Mouse (Mus musculus) hindbrain, postnatal 0 days (tissue): ENCODE results near the gene Zfp109. TPM values are rescaled to one million over a fixed set of nuclear protein-coding genes. Genes with fewer than 3 reads are reported as not detected.

Experiments used
- ATAC-seq: fragments of 200-750 bp; cut with Nextera tagmentation; 2 replicates; pipeline ENCODE4 v1.8.0; 2017; ENCODE audit warnings: mild to moderate bottlenecking, moderate TSS enrichment, moderate library complexity
- DNase-seq: peaks from one replicate; pipeline ENCODE4 v3.0.0-alpha.2; 2015; ENCODE audit warnings: low spot score
- H3K27ac ChIP-seq: fragments of 300-500 bp; sonication (generic); 2 replicates; pipeline ENCODE4 v1.5.1; 2014; ENCODE audit warnings: mild to moderate bottlenecking
- H3K27me3 ChIP-seq: fragments of 300-500 bp; sonication (generic); 2 replicates; pipeline ENCODE4 v1.6.1; 2014; ENCODE audit warnings: low read length, mixed read lengths; ENCODE audit not compliant: insufficient read depth
- H3K36me3 ChIP-seq: fragments of 300-500 bp; sonication (generic); 2 replicates; pipeline ENCODE4 v1.6.1; 2014; ENCODE audit warnings: low read length, mixed read lengths; ENCODE audit not compliant: insufficient read depth
- H3K4me1 ChIP-seq: fragments of 300-500 bp; sonication (generic); 2 replicates; pipeline ENCODE4 v1.6.1; 2014; ENCODE audit warnings: antibody characterized with exemption, low read length, mixed read lengths; ENCODE audit not compliant: insufficient read depth
- H3K4me2 ChIP-seq: fragments of 300-500 bp; sonication (generic); 2 replicates; pipeline ENCODE4 v1.6.1; 2014; ENCODE audit warnings: low read depth, mild to moderate bottlenecking, low read length, moderate library complexity, mixed read lengths
- H3K4me3 ChIP-seq: fragments of 300-500 bp; sonication (generic); 2 replicates; pipeline ENCODE4 v1.5.1; 2014; ENCODE audit warnings: low read length
- H3K9ac ChIP-seq: fragments of 300-500 bp; sonication (generic); replicated peaks from 2 replicates; pipeline ENCODE4 v1.6.1; 2014; ENCODE audit warnings: mild to moderate bottlenecking, low read length, moderate library complexity, mixed read lengths
- H3K9me3 ChIP-seq: fragments of 300-500 bp; sonication (generic); 2 replicates; pipeline ENCODE4 v1.6.1; 2016; ENCODE audit warnings: low read length, mixed read lengths
- CTCF ChIP-seq: IDR thresholded peaks from 2 replicates; pipeline ENCODE4 v1.5.1; 2016; ENCODE audit warnings: antibody characterized with exemption, control low read depth, low read depth
- WGBS: fragments of 180-500 bp; shearing (Covaris S2); extraction: QIAGEN DNeasy Blood & Tissue Kit; methylation state at CpG from one replicate; pipeline ENCODE4 v1.1.7; 2014; 5-methylcytosine and 5-hydroxymethylcytosine counted together
- polyA plus RNA-seq: library from polyadenylated mRNA; unstranded; fragments of >200 nt; fragmentation: Nextera tagmentation; extraction: Ambion mirVana; gene quantifications from 2 replicates; pipeline ENCODE4 v1.2.1, GENCODE M21; 2015
- total RNA-seq: library from RNA; depleted of rRNA; stranded (reverse); fragments of >200 nt; gene quantifications from 2 replicates; pipeline ENCODE4 v1.2.3, GENCODE M21; 2014

Gene Zfp109
- total and polyA plus RNA-seq, 2 experiments from 2014 or later, result 2.0 to 8.5 TPM

DNA sequence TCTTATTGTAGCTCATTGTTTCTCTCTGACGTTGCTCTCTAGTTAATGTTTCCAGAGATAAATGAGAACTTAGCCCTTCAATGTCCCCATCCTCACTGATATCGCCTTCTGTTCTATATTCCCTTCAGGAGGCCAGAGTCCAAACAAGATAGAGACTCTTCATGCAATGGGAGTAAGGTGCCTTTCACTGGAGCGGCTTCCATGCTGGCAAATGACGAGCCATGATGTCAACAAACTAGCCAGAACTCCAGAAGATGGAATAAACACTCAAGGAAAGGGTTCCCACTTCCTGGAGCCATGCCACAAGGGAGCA, 22.6 kb upstream of the Zfp109 start:
- no peak for ATAC-seq
- H3K4me3 ChIP-seq, result no peak overlapping the region

DNA sequence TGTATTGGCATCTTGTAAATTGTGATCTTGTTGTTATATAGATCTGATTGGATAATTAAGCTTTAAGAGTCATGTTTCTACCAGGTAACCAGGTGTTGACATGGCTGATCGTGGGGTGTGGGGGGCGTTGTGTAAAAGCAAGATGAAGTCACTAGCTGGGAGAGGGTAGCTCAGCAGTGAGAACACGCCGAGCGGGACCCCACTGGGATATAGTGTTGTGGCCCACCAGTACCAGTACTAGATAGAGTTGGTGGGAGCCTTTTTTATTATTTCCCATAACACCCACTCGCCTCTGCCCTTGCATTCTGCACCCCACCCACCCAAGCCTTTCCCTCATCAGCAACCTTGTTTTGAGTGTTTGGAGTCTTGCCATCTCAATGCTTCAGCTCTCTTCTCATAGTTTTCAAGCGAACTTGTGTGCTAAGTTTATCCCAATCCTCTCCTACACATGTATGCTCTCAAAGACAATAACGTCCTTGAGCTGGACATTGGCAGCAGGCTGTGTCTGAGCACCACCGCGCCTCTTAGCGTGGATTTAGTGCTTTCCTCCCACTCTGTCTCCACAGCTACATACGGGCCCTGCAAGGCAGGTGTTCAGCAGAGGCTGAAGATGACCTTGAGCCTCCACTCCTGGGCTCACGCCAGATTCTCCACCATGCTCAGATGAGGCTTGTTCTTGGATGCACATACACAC, 22.1 kb upstream of the Zfp109 start:
- ATAC-seq, result no peak
- no peak for TF ChIP-seq CTCF

More for the DNA sequence above, 22.6 kb upstream of the Zfp109 start:
- H3K4me1 ChIP-seq, result peaks cover 5% of the 10 kb centered on the region; the same call in 1 of the 2 replicates
- no peak for DNase-seq
- H3K9me3 ChIP-seq, result no peaks in the 10 kb centered on the region
- H3K27me3 ChIP-seq, result no peaks in the 10 kb centered on the region
- H3K4me2 ChIP-seq, result no peak overlapping the region
- no peak for TF ChIP-seq CTCF
- no peak overlapping the region for H3K9ac ChIP-seq
- H3K27ac ChIP-seq, result no peak overlapping the region
- WGBS, result 90% methylated on average over 4 of the region's 4 CpGs
- peaks cover 23% of the 10 kb centered on the region; the same call in 1 of the 2 replicates for H3K36me3 ChIP-seq

DNA sequence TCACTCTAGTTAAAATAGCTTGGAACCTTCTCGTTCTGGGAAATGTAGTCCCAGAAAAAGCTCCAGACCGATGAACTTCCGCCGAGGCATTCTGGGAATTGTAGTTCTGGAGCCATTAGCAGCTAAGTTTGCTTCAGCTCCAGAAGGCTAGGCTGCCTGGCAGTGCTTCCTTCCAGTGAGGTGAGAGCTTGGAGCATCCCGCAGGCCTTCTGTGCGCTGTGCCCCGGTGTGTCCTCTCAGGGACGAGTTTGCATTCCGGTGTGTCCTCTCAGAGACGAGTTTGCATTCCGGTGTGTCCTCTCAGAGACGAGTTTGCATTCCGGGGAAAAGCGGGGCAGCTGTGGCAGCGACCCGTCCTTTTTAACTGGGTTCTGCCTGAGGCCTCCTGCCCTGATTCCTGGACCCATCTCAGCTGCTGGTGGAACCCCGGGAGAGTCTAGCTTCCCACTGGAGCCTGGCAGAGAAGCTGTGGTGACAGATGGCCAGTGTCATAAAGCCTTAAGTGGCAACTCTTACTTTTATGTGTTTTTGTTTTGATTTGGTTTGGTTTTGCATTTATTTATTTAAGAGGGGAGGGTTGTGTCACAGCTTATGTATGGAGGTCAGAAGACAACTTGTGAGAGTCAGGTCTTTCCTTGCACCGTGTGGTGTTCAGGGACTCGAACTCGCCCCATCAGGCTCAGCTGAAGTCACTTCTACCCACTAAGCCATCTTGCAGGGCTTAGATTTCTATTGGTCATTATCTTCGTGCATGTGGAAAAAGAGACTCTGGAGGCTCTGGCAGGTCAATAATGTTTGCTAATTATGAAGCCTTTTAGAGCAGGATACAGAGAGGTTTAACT, 17.5 kb upstream of the Zfp109 start, which contains the start of gene Zfp108:
Gene Zfp108 (plus strand): TSS at position 162 of the 842 bp plus-strand sequence.
- 18% methylated on average over 21 of the region's 21 CpGs for WGBS
- ATAC-seq, result peak; percentile 91
- DNase-seq, result peak; percentile 94

More for the DNA sequence above, 22.1 kb upstream of the Zfp109 start:
- Histone ChIP-seq H3K9me3 (no peaks in the 10 kb centered on the region), H3K4me2 (no peak overlapping the region), H3K9ac (no peak overlapping the region), H3K27me3 (no peaks in the 10 kb centered on the region), H3K4me3 (no peak overlapping the region), H3K4me1 (peaks cover 6% of the 10 kb centered on the region; the same call in 1 of the 2 replicates), H3K36me3 (peaks cover 23% of the 10 kb centered on the region; the same call in 1 of the 2 replicates), H3K27ac (no peak overlapping the region)
- no peak for DNase-seq
- WGBS, result 91% methylated on average over 13 of the region's 13 CpGs

GRCm38 (mm10) chr7:24253779-24254615, 16.6 kb upstream of the Zfp109 start:
- 59% methylated on average over 9 of the region's 9 CpGs for WGBS
- DNase-seq (no peak), ATAC-seq (peak; percentile 47)
- H3K9ac ChIP-seq, result peak overlapping the region; percentile 59
- H3K27ac ChIP-seq, result no peak overlapping the region
- H3K36me3 ChIP-seq, result no peaks in the 10 kb centered on the region
- no peaks in the 10 kb centered on the region for H3K27me3 ChIP-seq
- peak overlapping the region; percentile 69 for H3K4me2 ChIP-seq
- peaks cover 10% of the 10 kb centered on the region; the same call in 1 of the 2 replicates for H3K4me1 ChIP-seq
- no peaks in the 10 kb centered on the region for H3K9me3 ChIP-seq
- TF ChIP-seq CTCF, result no peak
- H3K4me3 ChIP-seq, result peak overlapping the region; percentile 57

More for the DNA sequence above, 17.5 kb upstream of the Zfp109 start, which contains the start of gene Zfp108:
- Histone ChIP-seq H3K4me2 (peak within 1 kb of the TSS; percentile 69), H3K9me3 (no peaks in the 10 kb centered on the region), H3K27ac (peak within 1 kb of the TSS; percentile 11; the same call in 1 of the 2 replicates), H3K4me3 (peak within 1 kb of the TSS; percentile 57), H3K9ac (peak within 1 kb of the TSS; percentile 59), H3K36me3 (peaks cover 4% of the 10 kb centered on the region; the same call in 1 of the 2 replicates), H3K27me3 (no peaks in the 10 kb centered on the region), H3K4me1 (peaks cover 10% of the 10 kb centered on the region; the same call in 1 of the 2 replicates)
- no peak for TF ChIP-seq CTCF

GRCm38 (mm10) chr7:24211343-24211742, 26.0 kb downstream of the Zfp109 start, which contains the start of gene Zfp111:
TSS of gene Zfp111 (minus strand) at chr7:24211443.
- WGBS, result 86% methylated on average over 5 of the region's 5 CpGs
- Histone ChIP-seq H3K36me3 (no peaks in the 10 kb centered on the region), H3K9ac (no peak within 1 kb of the TSS), H3K9me3 (0 out of 2 replicates have a peak, but pooled peaks cover under 1% of the 10 kb centered on the region), H3K27me3 (no peaks in the 10 kb centered on the region), H3K27ac (no peak within 1 kb of the TSS), H3K4me3 (no peak within 1 kb of the TSS), H3K4me2 (no peak within 1 kb of the TSS), H3K4me1 (0 out of 2 replicates have a peak, but pooled peaks cover 4% of the 10 kb centered on the region)
- DNase-seq (no peak), ATAC-seq (no peak)
- TF ChIP-seq CTCF, result no peak

GRCm38 (mm10) chr7:24210296-24210695, 27.1 kb downstream of the Zfp109 start:
- no peaks in the 10 kb centered on the region for H3K27me3 ChIP-seq
- WGBS, result 77% methylated on average over 2 of the region's 2 CpGs
- no peak for ATAC-seq

More at GRCm38 (mm10) chr7:24210296-24210695, 27.1 kb downstream of the Zfp109 start:
- H3K9ac ChIP-seq, result no peak overlapping the region
- H3K27ac ChIP-seq, result no peak overlapping the region
- H3K36me3 ChIP-seq, result no peaks in the 10 kb centered on the region
- DNase-seq, result no peak
- H3K4me2 ChIP-seq, result no peak overlapping the region
- H3K4me3 ChIP-seq, result no peak overlapping the region
- TF ChIP-seq CTCF, result no peak
- H3K4me1 ChIP-seq, result 0 out of 2 replicates have a peak, but pooled peaks cover 4% of the 10 kb centered on the region
- no peaks in the 10 kb centered on the region for H3K9me3 ChIP-seq
